Mouse (Mus musculus) cerebellum, postnatal 4 days (tissue): ENCODE results near the gene Rps6ka2.
A peak's percentile ranks its signal among the peaks of the same experiment; 100 is the strongest.
"Not testable (repeated sequence)": the region's sequence is repeated elsewhere in the genome, so short reads cannot be mapped to it uniquely, and the experiment has no call there.

ENCODE experiments used
- DNase-seq, 2 experiments: peaks; one replicate each; pipeline ENCODE4 v3.0.0; 2022; ENCODE audit warnings: low spot score in 2 of 2, mixed read lengths in 1 of 2

Rps6ka2 gene

DNA sequence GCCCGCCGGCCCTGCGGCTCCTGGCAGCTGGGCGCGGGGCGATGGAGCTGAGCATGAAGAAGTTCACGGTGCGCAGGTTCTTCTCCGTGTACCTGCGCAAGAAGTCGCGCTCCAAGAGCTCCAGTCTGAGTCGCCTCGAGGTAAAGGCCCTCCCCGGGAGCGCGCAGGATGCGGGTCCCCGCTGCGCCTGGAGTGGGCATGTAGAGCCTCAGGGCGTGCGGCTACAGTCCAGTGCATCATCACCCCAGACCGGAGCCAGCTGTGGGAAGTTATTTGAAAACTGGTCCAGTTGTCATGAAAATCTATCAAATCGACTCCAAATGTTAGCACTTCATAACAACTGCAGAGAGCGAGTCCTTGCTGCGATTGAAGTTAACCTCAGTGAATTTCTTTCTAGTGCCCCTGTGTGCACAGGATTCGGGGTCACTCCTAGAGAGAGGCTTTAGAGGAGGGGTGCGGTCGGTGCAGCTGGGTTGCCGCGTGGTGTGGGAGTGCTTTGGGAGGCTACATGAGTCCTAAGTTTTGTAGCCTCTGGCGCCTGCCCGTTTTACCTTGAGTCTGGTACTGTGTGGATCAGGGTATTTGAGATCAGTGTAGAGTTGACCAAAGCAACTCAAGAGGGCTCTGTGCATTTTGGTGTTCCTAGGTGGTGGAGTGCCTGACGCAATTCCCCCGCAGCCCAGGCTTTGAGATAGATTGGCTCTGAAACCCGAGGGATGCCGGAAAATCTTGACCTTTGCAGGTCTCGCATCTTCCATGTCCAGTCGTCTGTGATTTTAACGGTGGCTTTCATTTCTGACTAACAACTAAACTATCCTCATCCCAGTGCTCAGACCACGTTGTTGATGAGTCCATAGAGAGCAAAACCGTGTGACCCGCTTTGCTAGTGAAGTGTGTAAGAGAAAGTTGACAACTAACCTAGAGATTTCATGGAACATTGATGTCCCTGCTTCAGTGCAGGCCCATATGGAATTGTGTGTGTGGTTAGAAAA, 685 bp downstream of the Rps6ka2 start:
- no peak for DNase-seq

DNA sequence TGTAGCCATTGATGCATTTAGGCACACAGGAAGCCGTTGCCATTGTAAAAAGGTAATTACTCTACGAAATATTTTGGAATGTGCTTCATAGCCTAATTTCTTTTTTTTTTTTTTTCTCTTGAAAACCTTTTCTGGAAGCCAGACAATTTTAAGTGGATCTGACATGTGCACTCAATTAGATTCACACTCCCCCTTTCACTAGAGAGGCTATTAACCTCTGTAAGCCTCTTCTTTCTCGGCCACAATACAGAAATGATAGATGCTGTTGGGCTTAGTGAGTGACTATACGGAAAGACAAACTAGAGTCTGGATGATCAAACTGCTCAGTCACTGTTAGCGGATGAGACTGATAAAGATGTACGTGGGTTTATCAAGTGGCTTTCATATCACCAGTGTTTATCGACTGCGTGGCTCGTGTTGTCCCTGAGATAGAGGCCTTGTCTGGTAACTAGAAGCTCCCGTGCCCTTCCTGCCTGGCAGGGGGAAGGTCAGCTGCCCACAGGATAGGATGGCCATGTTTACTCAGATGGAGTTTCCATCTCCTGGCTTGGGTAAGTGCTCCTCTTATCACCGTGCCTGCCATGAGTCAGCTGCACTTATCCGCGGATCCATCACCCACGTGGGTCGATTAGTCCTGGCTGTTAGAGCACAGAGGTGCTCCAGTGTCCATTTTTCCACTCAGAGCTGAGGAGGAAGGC, 3.6 kb downstream of the Rps6ka2 start:
- no peak for DNase-seq

DNA sequence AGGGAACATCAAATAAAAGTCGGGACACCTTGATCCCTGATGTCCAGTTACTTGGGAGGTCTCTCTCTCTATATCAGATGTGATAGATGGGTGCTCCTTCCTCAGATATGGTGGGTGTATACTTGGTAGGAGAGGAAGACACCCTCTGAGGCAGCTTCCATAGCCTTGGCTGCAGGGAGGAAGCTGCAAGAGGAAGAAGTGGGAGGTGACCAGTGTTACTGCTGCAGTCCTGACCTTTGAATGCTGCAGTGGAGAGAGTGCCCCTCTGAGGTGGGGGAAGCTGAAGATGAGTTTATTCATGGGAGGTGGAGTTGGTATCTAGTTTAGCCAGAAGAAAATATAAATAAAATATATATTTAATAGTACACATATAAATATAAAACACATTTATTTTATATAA, 5.4 kb downstream of the Rps6ka2 start:
- no peak for DNase-seq

DNA sequence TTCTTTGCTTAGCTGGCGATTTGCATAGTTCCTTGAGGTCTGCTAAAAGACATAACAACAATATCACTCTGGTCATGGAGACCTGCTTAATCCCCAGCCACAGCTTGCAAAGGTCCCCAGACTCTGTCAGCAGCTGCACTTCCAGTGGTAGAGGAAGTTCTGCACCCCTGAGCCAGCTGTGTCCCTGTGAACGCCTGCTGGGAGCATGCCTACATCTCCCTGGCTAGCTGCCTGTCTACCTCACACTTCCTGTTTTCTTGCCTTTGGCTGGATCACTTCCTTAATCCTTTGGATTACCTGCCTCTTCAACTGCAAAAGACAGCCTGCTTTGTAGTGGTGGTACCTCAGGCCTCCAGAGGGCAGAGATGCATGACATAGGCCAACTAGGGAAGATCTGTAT, 6.5 kb downstream of the Rps6ka2 start:
- no peak for DNase-seq

DNA sequence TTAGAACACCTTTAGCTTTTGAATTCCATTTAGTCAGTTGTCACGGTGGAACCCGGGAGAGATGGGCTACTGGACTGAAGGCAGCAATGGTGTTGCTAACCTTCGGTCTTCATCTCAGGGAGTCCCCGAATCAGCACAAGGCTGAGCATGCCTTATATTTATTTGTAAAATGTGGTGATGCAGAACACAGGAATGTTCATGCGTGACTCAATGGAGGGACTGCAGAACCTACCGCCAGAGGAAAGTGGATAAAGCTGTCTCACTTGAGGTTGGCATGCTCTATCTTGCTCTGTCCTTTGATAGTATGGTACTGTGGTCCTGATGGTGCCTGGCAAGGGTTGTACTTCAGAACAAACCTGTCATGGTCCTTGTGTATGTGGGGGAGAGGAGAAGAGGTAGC, 8.3 kb downstream of the Rps6ka2 start:
- DNase-seq, result no peak

DNA sequence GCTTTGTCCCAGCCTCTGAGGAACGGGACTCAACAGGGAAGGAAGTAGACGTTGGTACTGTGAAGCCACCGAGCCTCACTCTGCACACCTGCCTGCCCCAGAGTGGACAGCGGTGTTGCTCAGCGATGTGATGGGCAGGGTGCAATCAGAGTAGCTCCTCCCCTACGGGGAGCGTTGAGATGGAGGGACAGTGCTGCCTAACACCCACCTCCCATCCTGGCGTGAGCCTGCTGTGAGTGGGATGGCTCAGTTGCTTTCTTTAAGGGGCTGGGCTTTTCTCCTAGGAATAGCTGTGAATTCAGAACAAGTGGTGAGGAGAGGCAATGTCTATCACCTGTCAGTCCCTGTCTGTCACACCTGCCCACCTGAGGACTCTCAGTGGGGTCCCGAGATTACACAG, 12.3 kb downstream of the Rps6ka2 start:
- DNase-seq, result no peak

DNA sequence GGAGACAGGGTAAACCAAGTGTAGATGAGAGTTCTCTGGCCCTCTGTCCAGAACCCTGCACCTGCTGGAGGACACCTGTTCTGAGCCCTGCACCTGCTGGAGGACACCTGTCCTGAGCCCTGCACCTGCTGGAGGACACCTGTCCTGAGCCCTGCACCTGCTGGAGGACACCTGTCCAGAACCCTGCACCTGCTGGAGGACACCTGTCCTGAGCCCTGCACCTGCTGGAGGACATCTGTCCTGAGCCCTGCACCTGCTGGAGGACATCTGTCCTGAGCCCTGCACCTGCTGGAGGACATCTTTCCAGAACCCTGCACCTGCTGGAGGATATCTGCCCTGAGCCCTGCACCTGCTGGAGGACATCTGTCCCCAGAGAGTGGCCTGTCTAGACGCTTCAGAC, 17.1 kb downstream of the Rps6ka2 start:
- not testable (repeated sequence) for DNase-seq

DNA sequence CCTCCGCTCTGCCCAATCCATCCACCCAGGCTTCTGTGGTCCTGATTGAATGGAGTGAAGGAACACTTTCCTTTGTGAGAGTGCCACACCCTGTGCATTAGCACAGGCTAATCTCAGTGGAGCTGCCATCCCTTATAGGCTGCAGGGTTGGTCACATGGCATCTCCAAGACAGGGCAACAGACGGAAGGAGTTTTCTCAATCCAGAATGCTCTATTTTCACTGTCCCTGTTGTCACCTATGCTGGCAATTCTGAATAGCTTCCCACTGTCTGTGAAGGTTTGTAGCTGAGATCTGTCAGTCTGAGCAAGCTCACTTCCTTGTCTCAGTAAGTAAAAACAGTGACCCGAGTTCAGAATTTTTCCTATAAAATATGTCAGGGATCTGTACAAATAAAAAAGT, 19.5 kb downstream of the Rps6ka2 start:
- DNase-seq, result no peak

DNA sequence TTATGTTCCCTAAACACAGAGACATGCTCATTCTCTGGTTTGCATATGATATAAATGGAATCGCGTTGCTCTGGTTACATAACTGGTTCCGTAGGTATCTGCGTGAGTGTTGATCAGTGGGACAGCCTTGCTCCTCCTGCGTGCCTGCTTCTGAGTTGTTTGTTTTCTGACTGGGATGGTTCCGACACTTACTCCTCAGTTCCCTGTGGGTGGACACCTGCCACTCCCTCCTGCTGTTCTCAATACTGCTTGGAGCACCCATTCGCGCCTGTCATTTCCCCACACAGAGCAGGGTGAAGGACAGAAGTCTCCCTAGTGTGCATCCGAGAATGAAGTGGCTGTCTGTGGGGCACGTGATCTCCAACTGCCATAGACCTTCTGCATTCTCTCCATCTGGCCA, 20.1 kb downstream of the Rps6ka2 start:
- no peak for DNase-seq

DNA sequence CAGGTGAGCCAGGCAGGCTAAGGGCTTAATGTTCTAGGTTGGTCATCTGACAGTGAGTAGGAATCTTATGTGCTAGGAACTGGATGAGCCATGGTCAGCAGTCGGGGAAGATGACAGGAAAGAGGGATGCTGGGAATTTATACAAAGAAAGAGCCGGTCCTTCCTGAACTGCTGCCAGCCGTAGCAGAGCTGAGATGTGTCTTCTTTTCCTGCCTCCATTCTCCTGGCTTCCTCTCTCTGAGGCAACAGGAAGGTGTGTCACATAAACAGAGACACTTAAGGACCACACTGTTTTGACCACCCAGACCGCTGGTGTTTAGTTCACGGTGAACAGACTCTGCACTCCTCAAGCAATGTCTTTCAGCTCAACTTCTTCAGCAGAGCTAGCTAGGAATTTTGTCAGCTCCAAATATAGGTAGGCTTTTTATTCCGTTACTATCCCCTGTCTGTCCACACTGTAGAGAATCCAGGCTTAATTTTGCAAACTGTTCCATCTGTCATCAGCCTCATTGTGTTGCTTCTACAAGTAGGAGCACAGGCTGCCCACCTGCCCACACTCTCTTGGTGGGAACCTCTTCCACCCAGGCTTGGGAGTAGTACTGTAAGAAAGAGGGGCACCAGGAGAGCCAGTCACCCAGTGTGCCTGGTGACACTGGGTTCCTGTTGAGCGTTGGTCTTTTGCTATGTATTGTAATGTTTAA, 24.4 kb downstream of the Rps6ka2 start:
- DNase-seq, result no peak

DNA sequence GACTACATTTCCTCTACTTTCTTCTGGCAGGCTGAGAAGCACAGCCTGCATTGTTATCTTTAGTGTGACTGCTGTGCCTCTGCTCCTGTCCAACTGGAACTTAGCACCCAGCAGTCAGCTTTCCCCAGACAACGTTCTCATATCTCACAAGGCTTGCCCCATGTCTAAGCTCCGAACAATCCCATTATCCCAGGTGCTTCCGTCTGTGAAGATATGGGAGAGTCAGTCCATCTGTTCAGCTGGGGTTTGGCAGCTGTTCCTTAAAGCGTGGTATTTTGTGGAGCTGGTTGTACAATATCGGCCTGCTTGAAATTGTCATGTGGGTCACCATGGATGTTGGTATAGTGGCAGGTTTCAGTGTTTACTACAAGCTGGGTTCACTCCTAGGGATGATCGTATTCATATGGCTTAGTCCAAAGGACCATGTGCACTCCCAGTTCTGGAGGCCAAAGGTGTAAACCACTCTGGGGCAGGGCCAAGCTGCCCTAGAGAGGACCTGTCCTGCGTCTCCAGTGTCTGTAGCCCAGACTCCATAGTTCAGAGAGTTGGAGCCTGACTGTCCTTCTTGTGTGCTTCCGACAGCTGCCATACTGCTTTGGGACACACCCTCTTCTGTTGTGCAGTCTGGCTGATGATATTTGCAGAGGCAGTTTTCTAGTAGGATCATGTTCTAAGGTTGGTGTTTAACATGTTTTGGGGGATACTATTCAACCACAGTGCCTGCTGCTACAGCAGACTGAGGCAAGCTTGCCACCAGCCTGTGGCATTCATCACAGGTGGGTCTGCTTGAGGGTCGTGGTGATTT, 27.4 kb downstream of the Rps6ka2 start:
- DNase-seq, result no peak

DNA sequence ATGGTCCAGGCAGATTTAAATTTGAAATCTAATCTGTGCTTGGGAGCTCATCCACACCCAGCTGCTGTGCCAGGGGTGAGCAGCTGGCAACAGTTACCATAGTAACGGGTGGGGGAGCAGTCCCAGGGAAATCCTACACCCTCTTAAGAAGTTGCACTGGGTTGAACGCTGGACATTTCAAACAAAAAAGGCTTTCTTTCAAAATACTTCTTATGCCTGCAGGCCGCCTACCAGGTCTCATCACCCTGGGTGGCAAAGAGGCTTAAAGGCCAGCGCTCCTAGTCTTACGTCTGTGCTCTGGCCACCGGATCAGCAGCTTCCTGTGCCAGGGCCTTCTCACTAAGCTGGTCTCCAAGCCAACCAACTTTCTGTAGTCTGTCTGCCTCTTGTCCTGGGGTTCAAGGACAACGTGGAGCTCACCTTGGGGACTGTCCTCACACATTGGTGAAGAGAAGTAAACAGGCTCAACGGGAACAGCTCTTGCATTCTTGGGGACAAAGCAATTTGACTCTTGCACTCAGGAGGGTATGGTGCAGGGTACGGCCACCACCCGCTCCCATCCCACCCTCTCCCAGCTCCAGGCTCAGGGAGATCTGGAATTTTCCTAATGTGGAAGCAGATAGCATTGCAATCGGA, 35.0 kb downstream of the Rps6ka2 start:
- no peak for DNase-seq

DNA sequence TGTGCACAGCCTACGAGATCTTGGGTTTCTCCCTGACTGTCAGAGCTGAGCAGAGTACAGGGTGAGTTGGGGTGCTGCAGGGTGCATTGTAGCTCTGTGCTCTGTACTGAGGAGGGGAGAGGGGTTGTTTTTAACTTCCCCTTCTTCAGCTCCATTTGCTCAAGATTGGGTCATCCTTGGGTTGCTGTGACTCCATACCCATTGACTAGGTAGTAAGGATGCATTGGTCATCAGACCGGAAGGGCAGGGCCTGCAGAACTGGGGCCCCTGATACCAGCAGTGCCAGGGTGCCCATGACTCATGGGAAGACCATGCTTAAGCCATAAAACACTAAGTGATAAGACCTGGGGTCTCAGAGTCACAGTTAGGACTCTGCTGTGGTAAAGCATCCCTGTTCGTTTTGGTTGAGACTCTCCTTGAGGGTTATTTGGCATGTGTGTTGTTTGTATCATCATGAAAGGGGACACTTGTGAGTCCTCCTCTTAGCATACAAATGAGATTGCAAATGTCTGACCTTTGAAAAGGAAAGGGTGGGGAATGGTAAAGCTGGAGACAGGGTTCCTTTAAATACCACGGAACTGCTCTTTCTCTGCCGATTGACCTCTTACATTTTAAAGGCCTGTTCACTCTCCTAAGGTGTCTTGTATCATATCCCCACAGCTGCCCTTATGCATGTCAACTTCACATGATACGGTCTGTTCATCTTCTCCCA, 36.7 kb downstream of the Rps6ka2 start:
- no peak for DNase-seq

DNA sequence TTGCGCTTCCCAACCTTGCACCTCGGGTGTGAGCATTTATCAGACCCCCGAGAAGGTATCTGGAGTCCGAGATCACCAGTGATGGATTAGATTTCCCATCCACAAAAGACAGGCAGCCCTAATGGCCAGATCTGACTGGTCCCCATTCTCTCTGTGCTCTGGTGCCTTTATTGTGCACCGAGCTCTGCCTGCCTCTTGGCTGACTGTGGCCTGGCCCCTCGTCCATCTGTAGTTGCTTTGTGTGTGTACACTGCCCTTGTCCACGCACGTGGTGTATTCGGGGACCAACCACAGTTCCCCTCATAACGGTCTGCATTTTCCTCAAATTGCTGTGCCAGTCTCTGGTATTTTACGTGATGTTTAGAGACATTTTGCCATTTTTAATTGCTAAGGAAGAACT, 40.7 kb downstream of the Rps6ka2 start:
- no peak for DNase-seq

DNA sequence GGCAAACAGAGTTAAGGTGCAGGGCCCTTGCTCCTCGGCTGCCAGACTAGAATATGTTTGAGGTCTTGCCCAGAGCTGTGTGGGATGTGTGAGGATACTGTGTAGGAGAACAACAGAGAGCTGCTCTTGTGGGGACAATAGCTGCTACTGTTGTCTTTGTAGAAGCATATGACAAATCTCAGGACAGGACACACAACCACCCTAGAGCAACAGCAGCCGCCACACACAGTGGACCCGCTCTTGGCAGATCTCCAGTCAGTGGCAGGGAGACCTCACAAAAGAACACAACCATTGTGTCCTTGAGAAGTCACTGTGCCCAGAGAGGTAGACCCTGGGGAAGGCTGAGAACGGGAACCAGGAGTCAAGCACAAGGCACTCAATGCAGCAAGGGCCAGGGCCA, 42.0 kb downstream of the Rps6ka2 start:
- no peak for DNase-seq

DNA sequence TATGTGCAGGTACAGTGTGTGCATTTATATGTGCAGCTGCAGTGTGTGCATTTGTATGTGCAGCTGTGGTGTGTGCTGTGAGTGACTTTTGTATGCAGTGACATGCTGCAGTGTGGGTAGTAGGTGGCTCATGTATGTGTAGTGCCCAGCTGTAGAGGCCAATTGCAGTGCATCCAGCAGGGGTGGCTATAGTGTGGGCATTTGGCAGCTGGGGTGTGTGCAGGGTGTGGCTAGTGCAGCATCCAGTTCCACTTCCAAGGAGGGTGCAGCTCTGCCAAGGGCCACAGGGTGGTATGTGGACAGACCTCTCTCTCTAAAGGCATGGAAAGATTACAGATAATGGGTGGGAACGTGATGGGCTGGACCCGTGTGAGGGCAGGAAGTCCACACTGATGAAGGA, 43.3 kb downstream of the Rps6ka2 start:
- peak in 1 of 2 experiments; percentile 15 for DNase-seq

DNA sequence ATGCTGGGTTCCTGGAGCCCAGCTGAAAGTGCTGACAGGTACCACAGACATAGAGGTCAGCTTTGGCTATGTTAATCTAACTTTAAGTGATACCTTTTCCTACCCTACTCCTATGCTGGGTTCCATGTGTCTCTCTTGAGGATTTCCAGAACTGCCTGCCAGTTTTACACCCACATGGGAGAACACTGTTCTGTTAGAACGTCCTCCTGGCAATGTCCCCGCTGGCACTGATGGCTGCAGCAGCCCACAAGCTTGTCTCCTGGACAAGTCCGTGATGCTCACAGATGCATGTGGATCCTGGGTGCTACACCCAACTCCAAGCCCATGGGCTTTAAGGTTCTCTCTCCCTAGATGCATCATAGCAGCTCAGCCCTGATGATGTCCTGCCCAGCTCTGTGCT, 44.1 kb downstream of the Rps6ka2 start:
- peak in 1 of 2 experiments; percentile 16 for DNase-seq

DNA sequence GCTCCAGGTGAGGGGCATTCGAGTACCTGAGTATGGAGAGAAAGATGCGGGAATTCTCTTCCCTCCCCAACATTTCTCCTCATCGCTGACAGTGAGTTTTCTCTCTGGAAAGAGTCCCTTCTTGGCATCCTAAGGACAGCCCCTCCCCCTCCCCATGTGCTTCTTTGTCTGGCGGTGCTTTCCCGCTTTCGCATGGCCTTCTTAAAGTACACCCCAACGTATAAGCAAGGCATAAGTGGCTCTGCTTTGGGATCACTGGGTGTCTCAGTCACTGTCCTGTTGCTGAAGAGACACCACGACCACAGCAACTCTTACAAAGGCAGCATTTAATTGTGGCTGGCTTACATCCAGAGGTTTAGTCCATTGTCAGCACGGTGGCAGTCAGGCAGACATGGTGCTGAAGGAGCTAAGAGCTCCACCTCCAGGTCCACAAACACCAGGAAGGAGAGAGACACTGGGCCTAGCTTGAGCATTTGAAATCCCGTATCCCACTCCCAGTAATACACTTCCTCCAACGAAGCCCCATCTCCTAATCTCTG, 47.9 kb downstream of the Rps6ka2 start:
- DNase-seq, result peak in 1 of 2 experiments; percentile 39

DNA sequence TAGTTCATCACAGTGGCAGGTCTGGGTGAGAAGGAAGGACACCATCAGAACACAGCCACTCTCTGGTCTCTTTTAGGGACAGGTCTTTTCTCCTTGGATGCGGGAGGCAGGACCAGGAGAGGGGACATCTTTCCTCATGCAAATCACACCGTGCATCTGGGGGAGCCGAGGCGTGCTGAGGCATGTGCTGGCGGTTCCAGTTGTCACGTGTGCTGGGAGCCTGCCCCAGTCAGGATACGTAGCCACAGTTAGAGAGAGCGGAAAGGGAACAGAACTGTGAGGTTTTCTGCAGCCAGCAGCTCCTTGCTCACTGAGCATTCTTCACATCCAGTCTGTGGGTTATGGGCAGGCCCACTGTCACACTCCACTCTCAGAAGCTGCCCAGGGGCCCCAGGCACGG, 48.5 kb downstream of the Rps6ka2 start:
- DNase-seq, result no peak
